Mouse (Mus musculus) heart, postnatal 0 days (tissue): ENCODE data around the gene Emilin2.

Source experiments
- CTCF ChIP-seq: IDR thresholded peaks from 2 replicates; pipeline ENCODE4 v1.5.1; 2016; ENCODE audit warnings: antibody characterized with exemption, control low read depth, low read depth
- EP300 ChIP-seq: IDR thresholded peaks from 2 replicates; pipeline ENCODE4 v1.6.1; 2016; ENCODE audit warnings: antibody characterized with exemption, low read depth

DNA sequence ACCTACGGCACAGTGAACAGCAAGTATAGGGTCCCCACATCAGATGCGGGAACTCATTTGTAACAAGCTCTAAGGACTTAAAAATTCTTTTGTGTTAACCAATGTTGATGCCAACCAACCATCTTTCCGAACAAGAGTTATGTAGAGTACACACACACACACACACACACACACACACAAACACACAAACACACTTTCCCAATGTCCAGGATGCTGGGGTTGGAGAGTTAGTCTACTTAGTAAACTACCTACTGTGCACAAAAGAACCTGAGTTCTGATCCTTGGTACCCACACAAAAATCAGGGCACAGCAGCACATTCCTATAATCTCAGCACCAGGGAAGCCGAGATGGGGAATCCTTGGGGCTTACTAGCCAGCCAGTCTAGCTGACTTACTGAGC is 5.8 kb upstream of the Emilin2 start:
- TF ChIP-seq CTCF (no peak), EP300 (no peak)
